Mouse (Mus musculus) retina, adult 2 months (tissue): ENCODE results near the gene Tnfrsf19.

Source experiments
- DNase-seq: peaks from one replicate; pipeline ENCODE4 v3.0.0-alpha.2; 2012; ENCODE audit warnings: low read depth, low spot score

Gene Tnfrsf19

GRCm38 (mm10) chr14:61046091-61046681 lies at the start of gene Tnfrsf19:
TSS of gene Tnfrsf19 (minus strand) at chr14:61046490.
- DNase-seq, result peak; percentile 18

DNA sequence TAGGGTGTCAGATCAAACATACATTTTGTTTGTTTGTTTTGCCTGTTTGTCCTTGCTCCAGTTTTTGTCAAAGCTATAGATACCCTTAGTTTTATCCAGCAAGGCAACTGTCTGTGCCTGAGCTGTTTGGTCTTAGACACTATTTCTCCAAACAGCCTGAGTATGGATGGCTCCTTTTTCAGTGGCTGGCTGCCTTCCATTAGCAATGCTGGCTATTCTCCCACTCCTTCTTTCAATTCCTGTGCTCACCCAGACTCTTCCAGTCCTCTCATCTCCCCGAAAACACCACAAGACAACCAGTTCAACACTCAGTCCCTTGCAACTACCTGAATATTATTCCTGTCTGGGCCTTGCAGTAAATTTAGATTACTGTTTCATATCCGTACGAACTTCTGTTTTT lies 45.8 kb upstream of the Tnfrsf19 start:
- no peak for DNase-seq

DNA sequence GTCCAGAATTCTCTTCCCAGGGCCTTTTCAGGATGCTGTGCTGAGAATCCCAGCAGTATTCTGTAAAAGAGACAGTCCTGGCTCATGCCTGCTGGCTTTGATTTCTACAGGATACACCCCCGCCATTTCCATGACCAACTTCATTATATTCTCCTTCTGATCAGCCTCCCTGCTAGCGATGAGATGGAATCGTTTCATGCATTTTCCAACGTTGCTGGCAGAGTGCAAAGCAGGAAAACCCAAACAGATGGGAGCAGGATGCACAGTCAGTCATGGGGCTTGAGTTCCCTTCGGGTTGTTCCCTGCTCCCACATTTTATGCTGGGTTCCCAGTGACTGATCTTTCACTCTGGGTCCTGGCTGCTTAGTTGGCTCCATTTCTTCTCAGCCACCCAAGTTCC lies 44.7 kb upstream of the Tnfrsf19 start:
- DNase-seq, result no peak

DNA sequence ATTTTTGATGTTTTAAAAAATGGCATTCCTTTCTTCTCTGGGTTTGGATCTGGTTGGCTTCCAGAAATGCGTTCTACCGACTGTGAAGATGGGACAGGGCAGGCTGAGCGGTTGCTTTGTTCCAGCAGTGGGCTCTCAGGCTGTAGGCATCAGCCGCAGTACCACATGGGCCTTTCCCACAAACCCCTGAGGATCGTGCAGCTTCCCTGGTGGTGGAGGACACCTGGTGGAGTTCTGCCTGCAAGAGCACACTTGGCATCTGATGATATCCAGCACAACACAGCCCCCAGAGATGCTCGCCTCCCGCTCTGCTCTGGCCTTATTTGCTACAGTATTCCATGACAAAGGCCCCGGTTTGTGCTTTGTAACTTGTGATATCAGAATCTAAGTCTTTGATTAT lies 41.9 kb upstream of the Tnfrsf19 start:
- DNase-seq, result no peak

GRCm38 (mm10) chr14:61085325-61085724 lies 39.0 kb upstream of the Tnfrsf19 start:
- no peak for DNase-seq

DNA sequence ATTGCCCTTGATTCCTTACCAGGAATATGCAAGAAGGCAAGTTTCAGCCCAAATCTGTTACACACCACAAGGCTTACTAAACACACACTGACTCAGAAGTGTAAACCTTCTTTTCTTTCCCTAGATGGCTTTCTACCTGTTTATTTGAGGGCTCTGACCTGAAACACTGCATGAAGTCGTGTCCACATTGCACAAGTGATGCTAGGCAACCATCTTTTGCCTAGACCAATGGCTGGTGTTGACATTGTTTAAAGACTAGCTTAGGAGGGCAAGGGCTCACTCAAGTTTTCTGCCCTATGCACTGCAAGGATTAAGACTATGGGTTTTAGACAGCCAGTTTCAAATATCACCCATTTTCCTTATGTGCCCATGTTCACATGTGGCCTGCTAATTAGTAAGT lies 23.3 kb upstream of the Tnfrsf19 start:
- no peak for DNase-seq

GRCm38 (mm10) chr14:61061729-61062128 lies 15.4 kb upstream of the Tnfrsf19 start:
- DNase-seq, result no peak

DNA sequence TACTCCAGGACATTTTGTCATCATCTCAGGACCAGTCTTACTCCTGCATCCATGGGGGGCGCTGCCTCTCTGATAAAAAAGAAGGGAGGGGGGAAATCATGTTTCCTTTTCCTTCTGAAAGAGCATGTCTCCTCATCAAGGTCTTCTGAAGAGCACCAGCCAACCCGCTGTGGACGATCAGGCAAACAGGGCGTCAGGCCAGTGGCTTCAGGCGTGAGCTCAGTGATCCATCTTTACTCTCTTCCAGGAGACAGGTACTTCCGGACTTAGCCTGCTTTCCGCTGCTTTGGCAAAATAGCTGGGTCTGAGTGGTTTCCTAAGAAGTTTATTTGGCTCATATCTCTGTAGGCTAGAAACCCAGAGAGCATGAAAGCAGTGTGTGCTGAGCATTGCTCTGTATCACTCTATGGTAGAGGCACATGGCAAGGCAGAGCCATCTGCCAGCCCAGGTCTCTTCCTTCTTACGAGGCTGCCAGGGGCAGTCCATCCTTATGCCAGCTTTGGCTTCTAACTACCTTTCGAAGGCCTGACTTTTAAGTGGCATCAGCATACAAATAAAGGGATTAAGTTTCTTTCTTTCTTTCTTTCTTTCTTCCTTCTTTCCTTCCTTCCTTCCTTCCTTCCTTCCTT lies 13.1 kb upstream of the Tnfrsf19 start:
- DNase-seq, result no peak

GRCm38 (mm10) chr14:61056962-61057361 lies 10.7 kb upstream of the Tnfrsf19 start:
- DNase-seq, result no peak

DNA sequence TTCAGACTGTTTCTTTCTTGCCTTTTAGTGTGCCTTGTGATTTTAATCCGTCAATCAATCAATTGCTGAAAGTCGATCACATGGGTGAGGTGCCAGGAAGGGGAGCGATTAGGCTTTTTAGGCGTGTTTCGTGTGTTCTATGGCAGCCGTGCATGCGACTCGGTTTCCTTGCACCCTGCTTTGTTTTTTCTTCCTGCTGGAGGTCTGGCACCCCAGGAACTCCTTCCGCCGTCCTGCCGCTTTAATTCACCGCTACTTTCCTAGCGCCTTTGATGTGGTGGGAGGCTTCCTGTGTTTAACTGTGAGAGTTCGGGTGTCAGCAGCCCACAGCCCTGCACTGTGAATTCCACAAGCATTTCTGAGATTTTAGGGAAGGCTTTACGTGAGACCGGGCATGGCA lies 10.2 kb upstream of the Tnfrsf19 start:
- DNase-seq, result no peak

GRCm38 (mm10) chr14:61055864-61056263 lies 9.6 kb upstream of the Tnfrsf19 start:
- DNase-seq, result no peak

DNA sequence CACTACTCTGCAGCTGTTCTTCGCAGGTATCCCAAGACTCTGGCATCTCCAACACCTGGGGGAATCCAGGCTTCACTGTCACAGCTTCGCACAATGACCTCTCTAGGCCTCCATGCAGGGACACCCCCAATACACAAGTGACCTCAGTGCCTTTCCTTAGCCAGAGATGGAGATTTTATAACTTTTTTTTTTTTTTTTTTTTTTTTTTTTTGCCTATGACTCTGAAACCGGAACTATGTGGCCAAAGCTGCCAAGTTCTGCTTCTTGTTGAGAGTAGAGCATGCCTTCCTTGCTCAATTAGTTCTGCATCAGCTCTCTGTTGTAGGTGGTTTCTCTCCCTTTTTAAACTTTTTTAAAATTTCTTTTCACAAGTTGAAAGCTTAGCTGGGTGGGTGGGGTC lies 5.9 kb upstream of the Tnfrsf19 start:
- no peak for DNase-seq

GRCm38 (mm10) chr14:61045446-61046090 lies 722 bp downstream of the Tnfrsf19 start:
- DNase-seq, result no peak

GRCm38 (mm10) chr14:61044316-61044715 lies 2.0 kb downstream of the Tnfrsf19 start:
- DNase-seq, result no peak

DNA sequence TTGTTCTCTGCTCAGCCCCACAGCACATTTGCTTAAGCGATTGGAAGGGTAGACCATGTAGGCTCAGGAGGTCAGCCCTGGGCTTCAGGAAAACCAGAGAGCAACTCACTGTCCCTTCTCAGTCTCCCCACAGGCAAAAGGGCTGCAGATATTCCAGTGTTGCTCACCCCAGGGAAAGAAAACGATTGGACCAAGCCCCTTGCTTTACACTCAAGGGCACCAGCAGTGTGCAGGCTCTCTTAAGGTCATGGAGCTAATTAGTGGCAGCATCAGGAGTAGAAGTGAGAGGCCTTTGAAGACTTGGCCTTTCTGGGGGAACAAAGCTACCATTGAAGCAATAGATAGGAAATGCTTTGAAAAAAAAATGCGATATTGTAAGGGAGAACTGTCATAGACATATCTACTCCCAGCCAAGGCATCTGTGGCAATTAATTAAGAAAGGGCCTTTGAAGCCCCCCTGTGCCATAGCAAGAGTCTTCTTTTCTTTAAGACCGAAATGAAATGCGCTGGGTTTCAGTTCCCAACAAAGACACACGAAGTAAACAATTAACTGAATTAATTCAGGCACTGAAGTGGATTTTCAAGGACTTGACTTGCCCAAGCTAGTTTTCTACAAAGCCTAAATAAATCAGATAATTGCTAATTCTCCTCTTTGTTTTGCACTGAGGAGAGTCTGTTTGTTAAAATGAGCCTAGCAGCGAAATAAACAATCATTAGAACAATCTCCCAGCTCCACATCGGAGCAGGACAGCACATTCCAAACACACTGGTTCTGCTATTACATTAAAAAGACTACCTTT lies 2.6 kb downstream of the Tnfrsf19 start:
- no peak for DNase-seq

DNA sequence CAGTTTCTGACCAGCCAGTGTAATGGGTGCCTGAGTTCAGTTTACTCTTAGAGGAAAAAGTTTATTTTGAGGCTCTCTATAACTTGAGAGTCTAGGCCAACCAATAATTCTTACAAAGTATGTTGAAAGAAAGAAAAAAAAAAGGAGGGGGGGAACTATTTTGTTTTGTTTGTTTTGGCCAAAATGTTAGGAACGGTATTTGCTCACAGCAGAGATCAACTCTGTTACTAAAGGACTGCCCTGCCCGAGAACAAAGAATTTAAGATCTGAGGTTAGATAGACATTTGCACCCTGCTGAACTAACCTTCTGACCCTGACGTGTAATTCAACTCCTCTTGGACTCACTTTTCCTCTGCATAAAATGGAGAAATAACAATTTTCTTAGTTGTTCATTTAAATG lies 4.0 kb downstream of the Tnfrsf19 start:
- no peak for DNase-seq

DNA sequence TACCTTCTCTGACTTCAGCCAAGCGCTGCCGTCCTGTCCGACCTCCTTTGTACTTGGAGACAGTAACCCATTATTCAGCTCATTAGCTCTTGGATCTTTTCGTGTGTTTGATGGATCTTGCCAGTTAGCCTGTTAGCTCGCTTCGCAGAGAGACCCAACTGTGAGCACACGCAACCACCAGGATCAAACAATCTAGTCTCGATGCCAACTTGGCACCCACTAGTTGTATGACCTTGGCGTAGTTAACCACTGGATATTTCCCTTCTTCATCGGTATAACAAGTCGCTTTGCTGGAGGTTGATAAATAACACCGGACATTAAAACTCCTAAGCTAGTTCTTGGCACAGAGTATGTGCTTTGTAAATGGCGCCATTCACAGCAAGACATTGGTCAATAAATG lies 6.1 kb downstream of the Tnfrsf19 start:
- no peak for DNase-seq

DNA sequence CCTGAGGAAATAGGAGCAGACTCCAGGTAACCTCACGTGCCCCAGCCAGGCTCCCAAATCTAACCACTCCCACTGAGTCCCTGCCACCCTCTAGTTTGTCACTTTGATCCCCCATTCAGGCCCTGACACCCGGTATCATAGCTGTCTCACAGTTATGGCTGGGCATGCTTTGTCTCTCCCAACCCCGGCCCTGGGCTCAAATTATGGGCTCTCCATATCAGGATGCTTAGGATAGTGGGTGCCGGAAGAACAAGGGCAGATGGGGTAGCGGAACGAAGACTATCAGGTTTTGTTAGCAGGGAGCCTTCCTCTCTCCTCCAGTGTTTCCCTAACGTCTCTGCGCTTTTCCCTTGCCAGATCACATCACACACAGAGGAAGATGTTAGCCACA lies 8.2 kb downstream of the Tnfrsf19 start:
- DNase-seq, result no peak

DNA sequence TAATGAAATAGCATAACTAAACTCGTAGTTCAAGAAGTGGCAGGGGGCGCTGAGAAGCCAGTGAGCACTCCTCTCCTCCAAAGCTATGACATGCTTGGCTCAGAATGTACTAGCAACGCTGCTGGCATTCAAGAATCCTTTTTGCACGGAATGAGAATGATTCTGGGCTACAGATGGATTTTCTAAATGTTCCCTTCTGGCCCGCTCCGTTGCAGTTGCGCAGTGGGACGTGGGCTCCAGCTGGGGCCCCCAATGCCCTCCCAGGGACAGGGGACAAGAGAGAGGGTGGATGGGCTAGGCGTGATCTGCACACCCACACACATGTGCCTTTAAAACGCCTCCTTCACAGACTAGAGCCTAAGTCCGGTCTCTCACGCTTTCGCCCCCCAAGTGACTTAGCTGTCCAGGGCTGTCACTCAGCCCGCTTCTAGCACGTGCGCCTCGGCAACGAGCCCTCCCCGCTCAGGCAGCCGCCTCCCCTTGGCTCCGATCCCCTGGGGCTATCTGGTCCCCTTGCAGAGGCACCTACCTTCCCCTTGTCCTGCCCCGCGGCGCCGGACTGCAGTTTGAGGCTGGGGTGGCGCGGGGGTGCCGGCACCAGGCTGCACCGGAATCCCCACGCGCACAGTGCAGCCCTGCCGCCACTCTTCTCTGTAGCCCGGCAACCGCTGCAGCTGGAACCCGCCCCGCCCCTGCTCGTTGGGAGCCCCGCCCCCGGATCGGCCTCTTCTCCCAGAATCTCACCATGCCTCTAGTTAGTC lies 8.8 kb downstream of the Tnfrsf19 start:
- DNase-seq, result no peak

- DNase-seq, result no peak
Observed at GRCm38 (mm10) chr14:61030366-61030765, 15.9 kb downstream of the Tnfrsf19 start.

GRCm38 (mm10) chr14:61024006-61024405 lies 22.3 kb downstream of the Tnfrsf19 start:
- DNase-seq, result no peak

DNA sequence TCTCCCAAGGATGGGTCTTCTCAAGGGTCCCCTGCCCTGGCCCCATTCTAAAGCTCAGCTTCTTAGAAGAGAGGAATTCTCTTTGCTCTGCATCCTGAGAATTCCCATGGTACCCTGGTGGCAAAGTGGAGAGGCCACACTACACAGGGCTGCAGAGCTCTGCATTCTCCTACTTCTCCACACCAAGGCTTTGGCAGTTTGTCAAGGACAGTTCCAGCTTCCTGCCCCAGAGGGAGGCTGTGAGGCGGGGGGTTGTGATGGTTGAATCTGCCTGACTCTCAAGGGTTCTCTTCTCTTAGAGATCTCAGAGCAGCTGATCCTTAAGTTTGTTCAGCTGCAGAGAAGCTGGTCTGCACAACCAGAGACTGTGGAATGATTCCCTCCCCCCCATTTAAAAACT lies 23.9 kb downstream of the Tnfrsf19 start:
- no peak for DNase-seq
